Mouse (Mus musculus) T-helper 1 cell (primary cell): ENCODE results near the gene Zfp385b.

Experiments used
- in situ Hi-C: fragments of 300-600 bp; cut with MboI, MseI; formaldehyde crosslinking; loops from one replicate; pipeline ENCODE4 v1.15.1; 2025; ENCODE audit warnings: high pct_unique_total_duplicates

Zfp385b gene

DNA sequence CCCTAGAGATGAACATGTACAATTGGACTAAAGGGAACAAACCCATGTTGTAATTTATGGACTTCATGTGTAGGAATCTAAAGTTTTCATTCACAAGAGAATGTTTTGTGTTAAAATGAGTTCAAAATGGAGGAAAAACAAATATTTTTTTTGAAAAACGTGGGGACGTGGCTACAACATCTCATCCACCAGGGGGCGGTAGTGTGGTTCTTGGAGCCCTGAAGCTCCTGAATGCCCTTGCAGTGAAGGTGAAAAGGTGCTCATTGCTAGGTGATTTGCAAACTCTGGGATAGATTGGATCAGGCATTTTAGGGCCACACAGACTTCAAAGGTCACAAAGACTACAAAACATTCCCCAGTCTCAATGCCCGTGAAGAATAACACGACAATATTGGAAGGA is 432.9 kb downstream of the Zfp385b start:
- in situ Hi-C loops: loop anchor here (5.0 kb wide), 1 partner anchor 321 kb away; no protein-coding TSS in a partner anchor

DNA sequence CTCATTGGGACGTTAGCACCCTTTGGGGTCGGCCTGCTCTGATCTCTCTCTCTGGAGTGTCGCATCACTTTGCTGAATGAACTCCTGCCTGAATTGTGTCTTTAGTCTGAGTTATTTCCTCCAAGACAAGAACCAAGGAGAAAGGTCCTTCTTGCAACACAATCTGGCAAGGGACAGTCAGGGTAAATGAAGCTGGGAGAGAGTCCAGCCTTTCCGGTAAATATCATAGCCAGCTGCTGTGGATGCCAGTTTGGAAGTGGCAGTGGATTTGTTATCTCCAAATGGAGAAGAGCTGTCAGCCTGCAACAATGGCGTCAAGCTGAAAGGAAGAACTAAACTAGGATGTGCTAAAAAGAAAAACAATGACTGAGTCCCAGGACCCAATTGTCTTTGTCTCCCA is 436.7 kb downstream of the Zfp385b start:
- in situ Hi-C loops: no loop called here

DNA sequence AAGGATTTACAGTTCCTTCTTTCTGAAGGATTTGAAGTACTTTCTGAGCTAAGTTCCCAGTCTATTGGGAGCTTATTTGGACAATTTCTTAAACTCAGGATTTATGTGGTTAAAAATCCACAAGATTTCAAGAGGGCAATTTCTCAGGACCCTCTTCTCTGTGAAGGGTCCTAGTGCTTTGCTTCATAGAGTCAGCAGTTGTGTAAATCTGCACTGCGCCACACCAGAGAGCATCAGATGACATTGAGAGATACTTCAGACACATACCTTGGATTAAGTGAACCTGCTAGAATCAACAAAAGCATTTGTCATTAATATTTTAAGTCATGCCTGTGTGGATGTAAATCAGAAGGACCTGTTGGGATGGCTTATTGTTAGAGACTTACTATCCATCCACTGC is 439.5 kb downstream of the Zfp385b start:
- in situ Hi-C loops: no loop called here

DNA sequence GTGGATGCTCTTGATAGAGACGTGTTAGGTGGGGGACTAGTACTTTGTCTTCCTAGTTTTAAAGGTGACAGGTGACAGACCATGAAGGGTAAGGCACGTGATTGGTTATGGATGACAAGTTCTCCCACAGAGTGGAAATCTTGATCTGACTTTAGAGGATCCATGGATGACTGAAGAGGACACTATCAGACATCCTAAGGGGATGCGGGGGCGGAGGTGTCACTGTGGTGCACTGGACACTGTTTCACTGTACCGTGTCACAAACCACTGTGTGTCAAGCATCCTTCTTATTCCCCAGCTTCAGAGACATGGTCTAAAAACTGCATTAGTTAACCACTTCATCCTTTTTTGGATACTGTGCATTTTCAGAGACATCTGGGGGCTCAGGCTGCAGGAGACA is 440.1 kb downstream of the Zfp385b start:
- in situ Hi-C loops: no loop called here

DNA sequence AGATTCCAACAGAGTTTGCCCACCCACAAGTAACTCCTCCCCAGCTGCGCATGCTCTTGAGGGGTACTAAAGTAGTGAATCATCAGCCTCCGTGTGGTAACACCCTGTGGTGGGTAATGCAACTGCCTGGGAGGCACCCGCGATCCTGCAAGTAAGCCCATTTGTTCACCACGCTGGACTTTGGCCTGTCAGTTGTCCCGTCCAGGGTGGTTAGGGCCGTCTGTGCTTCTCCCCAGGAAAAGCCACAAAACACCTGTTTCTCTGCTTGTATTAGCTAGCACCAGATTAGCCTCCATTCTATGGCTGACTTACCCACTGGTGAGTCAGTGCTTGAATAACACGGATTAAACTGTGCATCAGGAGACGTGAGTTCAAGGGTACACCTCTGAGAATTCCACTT is 442.6 kb downstream of the Zfp385b start:
- in situ Hi-C loops: no loop called here

DNA sequence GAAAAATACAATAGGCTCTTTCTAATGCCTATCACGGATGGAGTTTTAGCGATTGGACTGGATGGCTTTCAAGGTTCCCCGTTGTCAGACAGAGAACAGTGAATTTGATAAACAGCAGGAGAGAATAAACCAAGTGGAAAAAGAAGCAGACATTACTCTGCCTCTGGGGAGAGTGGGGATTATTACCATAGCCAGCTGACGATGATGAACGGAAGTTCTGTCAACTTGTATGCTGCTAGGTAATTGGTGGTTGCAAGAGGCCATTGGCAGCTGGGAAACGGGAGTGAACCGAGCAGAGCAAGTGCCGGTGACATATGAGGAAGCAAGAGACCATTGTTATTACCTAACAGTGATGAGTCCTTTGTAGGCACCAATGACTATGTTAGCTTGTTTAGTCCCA is 444.3 kb downstream of the Zfp385b start:
- in situ Hi-C loops: no loop called here

DNA sequence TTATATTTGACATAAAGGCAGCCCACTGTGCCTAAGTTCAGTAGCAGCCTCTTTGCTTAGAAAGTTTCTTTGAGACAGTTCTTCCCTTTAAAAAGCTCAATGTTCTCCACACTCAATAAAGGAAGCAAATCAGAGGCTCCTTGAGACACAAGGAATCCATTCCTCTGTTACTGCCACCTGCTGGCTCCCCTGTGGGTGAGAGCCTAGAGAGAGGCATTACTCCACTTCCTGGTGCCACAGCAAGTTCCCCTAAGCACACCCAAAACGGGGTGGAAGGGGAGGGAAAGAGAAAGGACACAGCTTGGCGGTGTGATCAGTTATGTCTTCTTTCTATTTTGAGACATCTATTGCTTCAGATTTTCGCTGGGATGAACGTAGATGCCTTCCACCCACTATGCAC is 450.3 kb downstream of the Zfp385b start:
- in situ Hi-C loops: no loop called here
